Mouse (Mus musculus) brain, embryonic 14.5 days (tissue): ENCODE measurements around the gene Tuba8. TPM values are rescaled to one million over a fixed set of nuclear protein-coding genes. Genes with fewer than 3 reads are reported as not detected.

Experiments used
- DNase-seq: peaks from one replicate; pipeline ENCODE4 v3.0.0-alpha.2; 2011; ENCODE audit warnings: low read depth
- CTCF ChIP-seq: fragments of 200-500 bp; IDR thresholded peaks from 2 replicates; pipeline ENCODE4 v1.5.1; 2012; ENCODE audit warnings: inconsistent platforms, mild to moderate bottlenecking, moderate library complexity, borderline replicate concordance; ENCODE audit not compliant: insufficient read depth, insufficient read length; ENCODE audit errors: extremely low read depth
- POLR2A ChIP-seq: fragments of 200-500 bp; IDR thresholded peaks from 2 replicates; pipeline ENCODE4 v1.6.1; 2012; ENCODE audit warnings: mild to moderate bottlenecking, inconsistent platforms, borderline replicate concordance; ENCODE audit not compliant: poor library complexity, insufficient read depth, insufficient read length, severe bottlenecking; ENCODE audit errors: extremely low read depth
- polyA plus RNA-seq: library from polyadenylated mRNA; depleted of rRNA; stranded (reverse); fragments of >200 nt; gene quantifications from 2 replicates; pipeline ENCODE4 v1.2.3, GENCODE M21; 2012

Tuba8 gene
- polyA plus RNA-seq, 1 experiment = 0.26 TPM

DNA sequence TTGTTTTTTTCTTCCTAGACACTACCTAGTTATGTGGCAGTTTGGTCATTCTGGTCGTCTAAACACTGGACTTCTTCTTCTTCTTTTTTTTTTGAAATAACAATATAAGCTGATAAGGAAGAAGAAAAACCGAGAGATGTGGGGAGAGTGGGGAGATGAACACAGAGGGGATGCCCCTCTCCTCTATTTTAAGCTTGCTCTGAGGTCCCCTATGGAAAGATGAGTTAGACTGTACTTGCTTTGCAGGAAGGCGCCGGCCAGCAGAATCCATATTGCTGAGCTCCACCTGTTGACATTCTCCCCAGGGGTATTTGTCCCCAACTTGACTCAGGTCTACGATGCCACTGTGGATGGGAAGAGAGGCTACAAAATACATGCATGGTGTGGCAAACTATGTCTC is 13.6 kb downstream of the Tuba8 start:
- DNase-seq = no peak
- no peak for TF ChIP-seq POLR2A
- no peak for TF ChIP-seq CTCF

DNA sequence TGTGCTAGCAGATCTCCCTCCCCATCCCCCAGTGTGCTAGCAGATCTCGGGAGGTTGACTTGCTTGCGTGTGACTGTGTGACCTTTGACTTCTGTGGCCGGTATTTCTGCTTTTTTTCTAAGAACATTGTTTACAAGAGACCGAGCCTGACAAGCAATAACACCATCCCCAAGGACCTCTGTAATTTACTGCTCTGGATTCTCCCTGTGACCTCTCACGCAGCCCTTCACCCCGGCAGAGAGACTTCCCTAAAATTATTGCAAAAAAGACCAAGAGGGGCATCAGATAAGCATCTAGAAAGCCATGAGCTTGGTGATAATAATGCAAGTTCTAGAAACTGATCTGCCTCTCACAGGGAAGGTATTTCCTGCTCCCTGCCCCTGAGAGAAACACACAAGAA is 14.5 kb downstream of the Tuba8 start:
- no peak for DNase-seq
- TF ChIP-seq POLR2A (no peak), CTCF (no peak)

DNA sequence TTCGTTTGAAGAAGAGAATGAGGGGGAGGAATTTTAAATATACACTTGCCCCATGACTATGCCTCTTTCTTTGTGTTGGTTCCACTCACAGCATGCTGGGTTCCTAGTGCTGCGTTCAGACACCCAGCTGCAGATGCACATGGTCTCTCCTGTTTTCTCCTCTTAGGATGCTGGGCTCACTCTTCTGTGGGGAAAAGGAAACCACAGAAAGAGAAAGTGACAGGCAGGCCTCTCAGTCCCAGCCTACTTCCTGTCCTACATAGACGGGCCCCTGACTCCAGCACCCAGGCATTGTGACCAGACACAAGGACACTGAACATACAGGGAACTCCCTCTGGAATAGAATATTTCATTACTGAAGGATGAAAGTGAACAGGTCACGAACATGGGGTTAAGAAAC is 15.5 kb downstream of the Tuba8 start:
- DNase-seq = no peak
- no peak for TF ChIP-seq CTCF

DNA sequence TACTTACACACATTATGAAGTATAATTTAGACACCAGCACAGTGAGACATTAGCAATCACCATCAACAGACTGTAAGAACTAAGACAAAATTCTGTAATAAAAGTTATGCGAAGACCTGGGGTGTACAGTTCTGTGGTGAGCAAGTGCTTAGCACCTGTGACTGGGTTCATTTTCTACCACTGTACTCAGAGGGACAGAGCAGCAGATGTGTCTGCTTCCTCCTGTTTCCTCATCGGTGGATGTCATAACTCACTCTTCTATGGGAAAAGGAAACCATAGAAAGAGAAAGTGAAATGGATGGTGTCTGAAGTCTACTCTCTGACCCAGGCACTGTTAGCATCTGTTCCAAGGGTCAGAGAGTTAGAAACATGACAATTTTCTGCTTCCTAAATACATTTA is 16.2 kb downstream of the Tuba8 start:
- no peak for DNase-seq
- no peak for TF ChIP-seq CTCF
- no peak for TF ChIP-seq POLR2A

DNA sequence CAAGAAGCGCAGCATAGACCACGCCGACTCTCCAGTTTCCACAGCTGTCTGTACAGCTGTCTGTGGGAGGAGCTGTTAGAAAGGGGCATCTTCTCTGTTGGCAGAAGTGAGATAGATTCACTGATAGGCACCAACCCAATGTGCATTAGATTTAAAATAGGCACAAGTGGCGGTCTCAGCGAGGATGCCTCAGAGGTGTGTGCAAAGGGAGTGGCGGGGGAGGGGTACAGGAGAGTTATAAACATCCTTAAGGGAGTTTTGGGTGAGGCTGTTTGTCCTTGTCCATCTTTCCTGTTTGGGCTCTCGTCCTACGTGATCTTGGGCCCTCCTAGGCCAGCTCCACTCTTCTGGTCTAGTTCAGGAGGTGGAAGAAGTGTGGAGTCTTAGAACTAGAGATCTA is 17.9 kb downstream of the Tuba8 start:
- TF ChIP-seq CTCF (no peak), POLR2A (no peak)
- no peak for DNase-seq

DNA sequence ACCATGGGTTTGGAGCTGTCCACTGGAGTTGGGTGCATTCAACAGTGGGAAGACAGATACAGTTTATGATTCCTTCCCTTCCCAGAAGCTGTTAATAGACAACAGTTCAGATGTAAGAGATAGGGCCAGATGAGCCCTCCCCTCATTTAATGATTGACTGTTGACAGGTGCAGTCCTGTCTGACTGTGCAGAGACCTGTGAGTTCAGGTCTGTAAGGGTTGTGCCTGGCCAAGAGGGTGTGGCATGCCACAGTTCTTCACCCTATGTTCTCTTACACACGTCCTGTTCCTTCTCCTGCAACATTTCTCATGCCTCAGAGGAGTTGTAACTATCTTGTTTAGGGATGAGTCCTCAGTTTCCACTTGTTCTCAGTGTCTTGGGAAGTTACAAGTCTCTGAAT is 22.2 kb downstream of the Tuba8 start:
- TF ChIP-seq CTCF (no peak), POLR2A (no peak)
- DNase-seq = no peak

DNA sequence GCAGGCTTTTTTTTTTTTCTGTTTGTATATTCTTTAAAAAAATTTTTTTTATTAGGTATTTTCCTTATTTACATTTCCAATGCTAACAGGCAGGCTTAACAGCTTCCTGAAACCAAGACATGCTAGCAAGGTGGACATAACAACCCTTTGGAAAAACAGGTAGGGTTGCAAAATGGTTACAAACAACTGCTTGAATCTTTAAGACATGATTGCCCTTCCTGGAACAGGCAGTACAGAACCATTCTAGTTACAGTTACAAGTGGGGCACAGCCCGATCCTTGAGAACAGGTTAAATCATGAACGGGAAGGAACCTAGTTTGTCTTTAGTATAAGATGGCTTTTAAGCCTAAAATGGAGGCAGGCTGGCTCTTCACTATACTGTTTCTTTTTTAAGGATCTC is 25.9 kb downstream of the Tuba8 start:
- DNase-seq = no peak
- TF ChIP-seq CTCF (no peak), POLR2A (no peak)

DNA sequence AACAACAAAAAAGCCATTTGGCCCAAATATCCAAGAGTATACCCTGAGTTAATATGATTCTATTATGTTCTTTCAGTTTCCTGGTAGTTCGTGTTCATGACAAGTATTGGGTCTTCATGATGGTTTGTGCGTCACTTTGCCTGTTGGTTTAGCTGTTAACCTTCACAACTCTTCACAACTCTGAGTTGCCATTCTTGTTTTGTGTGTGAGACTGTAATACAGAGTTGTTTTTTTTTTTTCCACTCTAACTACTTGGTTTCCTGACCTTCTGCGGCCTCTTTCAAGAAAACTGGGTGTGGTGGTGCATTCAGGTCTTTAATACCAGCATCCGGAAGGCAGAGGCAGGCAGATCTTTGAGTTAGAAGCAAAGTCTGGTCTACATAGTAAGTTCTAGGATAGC is 27.7 kb downstream of the Tuba8 start:
- DNase-seq = no peak
- TF ChIP-seq CTCF (no peak), POLR2A (no peak)

DNA sequence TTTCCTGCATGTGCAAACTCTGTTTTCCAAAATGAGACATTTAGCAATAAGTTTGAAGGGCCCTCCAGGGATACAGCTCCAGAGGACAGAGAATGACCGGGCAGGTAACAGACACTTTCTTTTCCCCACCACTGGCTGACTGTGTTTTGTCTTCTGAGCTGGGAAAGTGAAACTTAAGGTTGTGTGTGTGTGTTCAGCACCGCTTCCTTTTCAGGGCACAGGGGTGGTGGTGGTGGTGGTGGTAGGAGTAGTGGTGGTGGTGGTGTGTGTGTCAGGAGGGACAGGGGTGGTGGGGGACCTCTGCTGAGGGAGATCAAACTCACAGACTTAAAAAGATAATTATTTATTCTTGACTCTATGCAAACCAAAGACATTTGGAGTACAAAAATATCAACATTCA is 31.3 kb downstream of the Tuba8 start:
- DNase-seq = no peak
- no peak for TF ChIP-seq CTCF
- TF ChIP-seq POLR2A = no peak

DNA sequence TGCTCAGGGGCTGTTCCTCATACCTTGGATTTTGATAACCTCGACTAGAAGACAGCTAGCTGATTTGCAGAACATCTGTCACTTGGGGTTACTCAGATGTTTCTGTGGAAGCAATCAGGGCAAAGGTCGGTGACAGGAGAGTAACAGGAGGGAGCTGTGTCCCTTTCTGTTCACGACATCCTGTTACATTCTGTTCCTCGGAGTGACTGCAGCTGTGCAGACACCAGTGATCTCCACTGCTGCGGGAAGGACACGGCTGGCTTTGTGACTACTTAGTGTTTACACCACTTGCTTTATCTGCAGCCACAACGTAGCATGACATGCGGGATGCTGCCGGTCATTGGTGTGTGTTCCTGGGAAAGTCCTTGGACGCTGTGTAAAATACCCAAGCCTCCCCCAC is 32.7 kb downstream of the Tuba8 start:
- DNase-seq = no peak

DNA sequence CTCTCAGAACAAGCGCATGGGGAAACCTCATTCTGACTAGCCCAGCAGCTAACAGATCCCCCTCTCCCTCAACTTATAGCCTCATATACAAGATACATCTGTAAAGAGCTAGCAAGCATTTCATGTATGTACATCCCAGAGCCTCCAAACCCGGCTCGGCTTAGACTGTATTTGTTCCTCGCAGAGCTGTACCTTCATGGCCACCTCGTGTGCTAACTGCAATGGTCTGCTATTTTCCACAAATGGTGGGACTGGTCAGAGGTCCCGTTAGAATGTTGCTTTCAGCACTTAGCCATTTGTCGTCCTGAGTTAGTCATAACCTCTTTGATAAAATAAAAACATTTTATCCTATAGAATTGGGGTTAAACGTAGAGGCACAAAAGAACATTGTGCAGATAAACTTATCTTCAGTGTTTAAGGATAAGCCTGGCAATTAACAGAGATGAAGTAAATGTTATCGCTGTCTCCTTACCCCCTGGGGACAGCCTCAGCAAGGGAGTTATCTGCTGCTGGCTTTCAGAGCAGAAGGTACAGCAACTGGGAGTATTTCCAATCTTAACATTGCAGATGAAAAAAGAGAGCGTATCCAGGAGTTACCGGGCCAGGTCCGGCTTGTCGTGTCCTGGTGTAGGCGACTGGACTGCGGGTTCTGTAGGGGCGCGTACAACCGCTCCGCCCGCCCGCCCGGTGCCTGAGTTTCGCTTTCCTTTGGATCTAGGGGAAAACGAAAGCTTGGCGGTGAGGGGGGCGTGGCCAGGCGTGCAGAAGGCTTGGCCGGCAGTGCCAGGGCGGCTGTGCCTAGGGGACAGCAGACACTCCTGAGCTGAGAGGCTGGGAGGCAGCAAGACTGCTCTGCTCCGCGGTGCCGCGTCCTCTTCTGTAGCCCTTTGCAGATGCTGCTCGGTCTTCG is 34.9 kb downstream of the Tuba8 start, which contains the start of gene Usp18:
Gene Usp18 (plus strand): TSS at position 780 of the 910 bp plus-strand sequence.
- TF ChIP-seq CTCF = no peak
- peak; percentile 28; the same call in 1 of the 2 replicates for TF ChIP-seq POLR2A
- peak; percentile 92 for DNase-seq

More for the DNA sequence above, 32.7 kb downstream of the Tuba8 start:
- TF ChIP-seq POLR2A (no peak), CTCF (no peak)

DNA sequence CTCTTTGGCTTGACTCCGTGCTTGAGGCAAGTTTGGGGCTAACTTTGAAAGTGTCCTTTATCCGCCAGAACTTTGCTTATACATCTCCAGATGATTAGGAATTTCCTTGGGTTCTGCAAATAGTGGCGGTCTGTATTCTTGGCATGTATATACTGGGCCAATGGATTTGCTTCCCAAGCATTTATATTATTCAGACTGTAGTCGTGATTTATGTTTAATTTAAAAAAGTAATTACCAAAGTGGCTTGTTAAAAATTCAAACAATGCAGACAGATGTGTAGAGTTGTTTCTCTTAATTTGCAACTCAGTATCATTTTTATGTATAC is 35.5 kb downstream of the Tuba8 start:
- DNase-seq = no peak
- TF ChIP-seq CTCF (no peak), POLR2A (no peak)
